In the genomic region with DNA sequence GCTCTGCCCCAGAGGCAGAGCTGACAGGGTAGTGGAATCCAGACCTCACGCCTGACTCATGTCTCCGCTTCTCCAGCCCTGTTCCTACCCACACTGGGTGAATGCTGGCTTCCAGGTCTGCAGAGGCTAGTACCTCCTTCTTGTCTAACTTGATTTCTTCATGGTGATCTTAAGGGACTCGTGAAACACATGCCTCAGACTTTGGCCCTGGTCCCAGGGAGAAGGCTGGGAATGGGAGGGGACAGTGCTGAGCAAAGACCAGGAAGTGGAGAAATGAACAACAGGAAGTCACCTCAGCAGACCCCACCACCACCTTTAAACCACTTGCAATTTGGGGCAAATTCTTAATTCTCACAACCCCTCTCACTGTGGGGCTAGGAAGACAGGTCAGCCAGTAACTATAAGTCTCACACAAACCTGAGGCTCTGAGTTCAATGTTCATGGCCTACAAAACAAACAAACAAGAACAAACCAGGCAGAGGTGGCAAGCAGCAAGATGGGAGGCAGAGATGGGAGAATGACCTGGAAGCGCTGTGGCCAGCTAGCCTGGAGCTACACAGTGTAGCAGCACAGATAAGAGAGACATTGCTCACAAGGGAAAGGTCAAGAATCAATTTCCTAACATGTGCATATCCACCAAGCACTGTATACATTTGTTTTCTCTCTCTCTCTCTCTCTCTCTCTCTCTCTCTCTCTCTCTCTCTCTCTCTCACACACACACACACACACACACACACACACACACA, we compare ENCODE assay signal across 9 mouse cellular contexts.
A peak's percentile ranks its signal among the peaks of the same experiment; 100 is the strongest.
DNase-seq lines count a peak whose midpoint lies in the region; ATAC-seq and TF ChIP-seq lines count a peak whose summit lies in the region.
"Had no signal": no experiment of that assay in that cellular context is flagged by ENCODE, and none has a peak within 500 bp of the region (broad histone marks: within the 10 kb centered on the region; RNA-seq: fewer than 3 reads in every experiment).

No protein-coding gene starts in this region.

- no peak for DNase-seq in liver, postnatal 0 days
- peak; percentile 78 for DNase-seq in heart, adult 8-10 months (ENCODE audit: low spot score)
- peak; percentile 68 for DNase-seq in kidney, adult 9 months
- peak; percentile 83 for DNase-seq in skeletal muscle tissue, adult 2 months (ENCODE audit: low read depth, low spot score)
- DNase-seq in embryo, embryonic 10 days (ENCODE audit: low spot score), result no peak
- no peak for DNase-seq in thymus, postnatal 14 days

- peaks cover 6% of the 10 kb centered on the region for H3K4me1 ChIP-seq in liver, postnatal 0 days (ENCODE audit: insufficient read depth)
- no peaks in the 10 kb centered on the region; the same call in 1 of the 2 replicates for H3K4me1 ChIP-seq in liver, embryonic 12.5 days

- no peaks in the 10 kb centered on the region for H3K27me3 ChIP-seq in liver, postnatal 0 days (ENCODE audit: insufficient read depth, low read length)
- H3K27me3 ChIP-seq in liver, embryonic 12.5 days (replicated peaks), result no peaks in the 10 kb centered on the region

- no peaks in the 10 kb centered on the region for H3K9me3 ChIP-seq in liver, postnatal 0 days (ENCODE audit: low read length)
- no peaks in the 10 kb centered on the region for H3K9me3 ChIP-seq in liver, embryonic 12.5 days (replicated peaks)

- H3K36me3 ChIP-seq in liver, postnatal 0 days (replicated peaks; ENCODE audit: insufficient read depth, low read length), result peaks cover 12% of the 10 kb centered on the region; the same call in 1 of the 2 replicates
- H3K36me3 ChIP-seq in liver, embryonic 12.5 days, result peaks cover 11% of the 10 kb centered on the region; the same call in 1 of the 2 replicates

- no peak for TF ChIP-seq EP300 in liver, postnatal 0 days (IDR thresholded peaks at IDR 0.05; ENCODE audit: low read depth)

- 69% methylated on average over 4 of the region's 4 CpGs for WGBS in liver, postnatal 0 days (ENCODE audit: insufficient replicate concordance)
- 72% methylated on average over 4 of the region's 4 CpGs for WGBS in liver, embryonic 12.5 days (ENCODE audit: insufficient replicate concordance)

- H3K27ac ChIP-seq in liver, postnatal 0 days (ENCODE audit: low read depth), result no peak overlapping the region
- no peak overlapping the region for H3K27ac ChIP-seq in liver, embryonic 12.5 days

- H3K4me2 ChIP-seq in liver, postnatal 0 days (ENCODE audit: low read depth, low read length), result no peak overlapping the region
- H3K4me2 ChIP-seq in liver, embryonic 12.5 days, result no peak overlapping the region

- ATAC-seq in liver, postnatal 0 days, result peak; percentile 48; the same call in 1 of the 2 replicates
- no peak for ATAC-seq in liver, embryonic 12.5 days
- ATAC-seq in megakaryocyte, adult 5-6 weeks (ENCODE audit: poor library complexity, severe bottlenecking), result no peak

- no peak overlapping the region for H3K9ac ChIP-seq in liver, postnatal 0 days (replicated peaks)
- no peak overlapping the region for H3K9ac ChIP-seq in liver, embryonic 12.5 days

- H3K4me3 ChIP-seq in liver, postnatal 0 days (ENCODE audit: low read depth, low read length), result no peak overlapping the region
- H3K4me3 ChIP-seq in liver, embryonic 12.5 days, result no peak overlapping the region
- H3K4me3 ChIP-seq: myocyte had no signal

- TF ChIP-seq CTCF in liver, postnatal 0 days (IDR thresholded peaks at IDR 0.05; ENCODE audit: low read depth), result no peak

Comparison
In these comparisons a context has a peak if more than half of its experiments do, and no peak if none do; other contexts are left out.
1. DNase-seq: peak in heart, adult 8-10 months (single experiment), kidney, adult 9 months (single experiment) and skeletal muscle tissue, adult 2 months (single experiment); none in liver, postnatal 0 days (single experiment), embryo, embryonic 10 days (single experiment) and thymus, postnatal 14 days (single experiment).